Mouse (Mus musculus) gastrocnemius, adult 2 months (tissue): ENCODE results near the gene Vmn2r68. TPM values are rescaled to one million over a fixed set of nuclear protein-coding genes. Genes with fewer than 3 reads are reported as not detected.

Source experiments
- DNase-seq: peaks from one replicate; pipeline ENCODE4 v3.0.0; 2022
- H3K27ac ChIP-seq: fragments of 200-600 bp; 2 replicates; pipeline ENCODE4 v1.8.1; 2022; ENCODE audit warnings: mild to moderate bottlenecking
- H3K4me3 ChIP-seq: fragments of 200-600 bp; 2 replicates; pipeline ENCODE4 v1.8.1; 2022; ENCODE audit warnings: mild to moderate bottlenecking, moderate library complexity
- CTCF ChIP-seq: fragments of 200-600 bp; IDR thresholded peaks from 2 replicates; pipeline ENCODE4 v1.8.1; 2022; ENCODE audit warnings: antibody characterized with exemption, mild to moderate bottlenecking, moderate library complexity
- intact Hi-C: fragments of 180-260 bp; cut with DNase I; formaldehyde crosslinking; loops from one replicate; pipeline ENCODE4 v1.15.1; 2025
- long read RNA-seq, 2 experiments: library from polyadenylated mRNA; stranded (forward); transcript quantifications; one replicate each; pipeline ENCODE4 v2.0.0; 2021
- total RNA-seq, 2 experiments: library from RNA; stranded (reverse); gene quantifications; 2 replicates each; pipeline ENCODE4 v1.2.3; 2021

Gene Vmn2r68
- not detected for total RNA-seq
- long read RNA-seq, experiment 1: 0 reads
- long read RNA-seq, experiment 2: 0 reads

DNA sequence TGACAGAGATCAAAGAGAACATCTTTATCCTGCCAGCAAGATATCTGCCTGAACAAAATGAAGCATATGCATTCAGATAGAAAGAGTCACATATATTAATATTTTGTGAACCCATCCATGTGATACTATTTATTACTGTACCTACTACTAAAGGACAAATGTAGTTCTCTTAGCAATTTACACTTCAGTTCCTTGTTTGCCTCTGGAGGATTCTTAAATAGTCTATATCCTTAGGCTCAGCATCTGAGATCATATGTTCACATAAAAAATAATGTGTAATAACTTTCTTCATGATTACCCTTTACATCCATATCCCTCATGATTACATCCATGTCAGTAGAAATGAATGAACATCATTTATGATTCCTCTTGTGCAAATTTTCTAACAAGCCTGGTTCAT, at the start of gene Vmn2r68:
Vmn2r68 (minus strand) TSS at position 101 of the 400 bp plus-strand sequence.
- no peak within 1 kb of the TSS for H3K27ac ChIP-seq
- intact Hi-C loops: no loop called here
- no peak for DNase-seq
- no peak for TF ChIP-seq CTCF
- no peak within 1 kb of the TSS for H3K4me3 ChIP-seq

Other genes with a start within 250 kb of the Vmn2r68 start
- not detected for gene Vmn2r66, start 225.5 kb downstream of the Vmn2r68 start, total RNA-seq
- gene Vmn2r67, start 81.8 kb downstream of the Vmn2r68 start, total RNA-seq: not detected
- not detected for gene Vmn2r69, start 178.1 kb upstream of the Vmn2r68 start, total RNA-seq